Mouse (Mus musculus): ENCODE measurements around the gene Slc22a14.

DNA sequence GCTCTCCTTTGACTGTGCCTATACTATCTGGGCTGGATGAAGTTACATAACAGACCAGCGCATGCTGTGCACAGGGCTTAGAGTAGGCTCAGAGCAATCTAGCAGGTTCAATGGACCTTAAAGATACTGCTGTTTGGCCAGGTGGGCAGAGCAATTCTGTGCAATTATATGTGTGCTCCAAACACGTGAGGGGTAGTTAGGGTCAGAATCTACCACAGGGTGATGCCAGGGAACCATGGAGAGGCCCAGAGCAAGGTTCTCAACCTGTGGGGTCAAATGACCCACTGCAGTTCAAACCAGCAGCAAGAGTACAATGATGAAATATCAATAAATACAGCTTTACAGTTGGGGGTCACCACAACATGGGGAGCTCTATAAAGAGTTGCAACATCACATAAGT lies 158.7 kb downstream of the Slc22a14 start:
- TF ChIP-seq CTCF (IDR thresholded peaks at IDR 0.05) (no peak), EP300 (IDR thresholded peaks at IDR 0.05) (no peak)
